Mouse (Mus musculus) heart, postnatal 4 days (tissue): Measurements from ENCODE around the gene Mctp1. TPM values are rescaled to one million over a fixed set of nuclear protein-coding genes. Genes with fewer than 3 reads are reported as not detected.
A peak's percentile ranks its signal among the peaks of the same experiment; 100 is the strongest.

Experiments used
- DNase-seq: peaks from one replicate; pipeline ENCODE4 v3.0.0; 2021
- total RNA-seq, 2 experiments: library from RNA; stranded (reverse); gene quantifications; 2 replicates each; pipeline ENCODE4 v1.2.3; 2021

Mctp1 gene
- total RNA-seq, 2 experiments from 2014 or later, result 1.1 to 2.1 TPM

- DNase-seq, result no peak
Observed at GRCm38 (mm10) chr13:76840712-76841111, 456.4 kb downstream of the Mctp1 start.

GRCm38 (mm10) chr13:76844629-76845255 lies 460.4 kb downstream of the Mctp1 start:
- DNase-seq, result peak; percentile 74

- no peak for DNase-seq
Observed at GRCm38 (mm10) chr13:76850412-76851054, 466.2 kb downstream of the Mctp1 start.

- no peak for DNase-seq
Observed at GRCm38 (mm10) chr13:76854306-76854705, 470.0 kb downstream of the Mctp1 start.

- DNase-seq, result no peak
Observed at GRCm38 (mm10) chr13:76855021-76855420, 470.7 kb downstream of the Mctp1 start.

GRCm38 (mm10) chr13:76857024-76857423 lies 472.7 kb downstream of the Mctp1 start:
- no peak for DNase-seq

- no peak for DNase-seq
Observed at GRCm38 (mm10) chr13:76858078-76858482, 473.7 kb downstream of the Mctp1 start.

GRCm38 (mm10) chr13:76870291-76870690 lies 486.0 kb downstream of the Mctp1 start:
- no peak for DNase-seq

- no peak for DNase-seq
Observed at GRCm38 (mm10) chr13:76877887-76878763, 493.8 kb downstream of the Mctp1 start.

- DNase-seq, result no peak
Observed at GRCm38 (mm10) chr13:76879008-76879407, 494.7 kb downstream of the Mctp1 start.

- no peak for DNase-seq
Observed at GRCm38 (mm10) chr13:76884517-76885092, 500.3 kb downstream of the Mctp1 start.

GRCm38 (mm10) chr13:76892987-76893386 lies 508.7 kb downstream of the Mctp1 start:
- no peak for DNase-seq

GRCm38 (mm10) chr13:76895770-76896456 lies 511.6 kb downstream of the Mctp1 start:
- no peak for DNase-seq

- DNase-seq, result no peak
Observed at GRCm38 (mm10) chr13:76896457-76896790, 512.1 kb downstream of the Mctp1 start.

GRCm38 (mm10) chr13:76918321-76918720 lies 534.0 kb downstream of the Mctp1 start:
- DNase-seq, result no peak

- no peak for DNase-seq
Observed at GRCm38 (mm10) chr13:76926851-76927250, 542.5 kb downstream of the Mctp1 start.

- DNase-seq, result no peak
Observed at GRCm38 (mm10) chr13:76927875-76928440, 543.6 kb downstream of the Mctp1 start.

- no peak for DNase-seq
Observed at GRCm38 (mm10) chr13:76929152-76929551, 544.8 kb downstream of the Mctp1 start.

- DNase-seq, result no peak
Observed at GRCm38 (mm10) chr13:76932933-76933332, 548.6 kb downstream of the Mctp1 start.

- DNase-seq, result no peak
Observed at GRCm38 (mm10) chr13:76949234-76949633, 564.9 kb downstream of the Mctp1 start.

GRCm38 (mm10) chr13:76967588-76967987 lies 583.3 kb downstream of the Mctp1 start:
- DNase-seq, result no peak

GRCm38 (mm10) chr13:76969386-76969785 lies 585.1 kb downstream of the Mctp1 start:
- peak; percentile 52 for DNase-seq
